Mouse (Mus musculus) G1E (cell line): Measurements from ENCODE around the gene Cnot6.
A peak's percentile ranks its signal among the peaks of the same experiment; 100 is the strongest.

ENCODE experiments used
- CTCF ChIP-seq: IDR thresholded peaks from 2 replicates; pipeline ENCODE4 v1.5.1; 2012; ENCODE audit warnings: low read depth, low read length, inconsistent platforms, mixed read lengths
- GATA1 ChIP-seq: IDR thresholded peaks from 2 replicates; pipeline ENCODE4 v1.6.1; 2012; ENCODE audit warnings: borderline replicate concordance, low read length, inconsistent platforms, mixed read lengths

GRCm38 (mm10) chr11:49636449-49636848 lies 76.1 kb downstream of the Cnot6 start:
- peak; percentile 71 for TF ChIP-seq CTCF
- TF ChIP-seq GATA1 = no peak
